ENCODE assay signal across 16 mouse cellular contexts in genomic region chr9:32743642-32744161, GRCm38 (mm10).
A peak's percentile ranks its signal among the peaks of the same experiment; 100 is the strongest.
DNase-seq lines count a peak whose midpoint lies in the region; ATAC-seq and TF ChIP-seq lines count a peak whose summit lies in the region.
"Had no signal": no experiment of that assay in that cellular context is flagged by ENCODE, and none has a peak within 500 bp of the region (broad histone marks: within the 10 kb centered on the region; RNA-seq: fewer than 3 reads in every experiment).

No protein-coding gene starts in this region.

- TF ChIP-seq CTCF in kidney, adult 2 months (conservative IDR thresholded peaks at IDR 0.05; ENCODE audit: insufficient read depth, insufficient read length, low read depth, low read length) = no peak
- no peak for TF ChIP-seq CTCF in Patski (IDR thresholded peaks at IDR 0.05)

- H3K27ac ChIP-seq in kidney, adult 2 months (ENCODE audit: insufficient read depth, low read depth, low read length) = peak overlapping the region; percentile 49; the same call in 1 of the 2 replicates
- H3K27ac ChIP-seq: embryonic facial prominence, embryonic 12.5 days; hindbrain, embryonic 14.5 days; liver, embryonic 14.5 days; macrophage; midbrain, embryonic 12.5 days had no signal

- no peaks in the 10 kb centered on the region for H3K36me3 ChIP-seq in kidney, adult 2 months (ENCODE audit: control insufficient read depth, insufficient read depth, low read length)
- H3K36me3 ChIP-seq: midbrain, embryonic 12.5 days had no signal

- peak; percentile 74 for ATAC-seq in Patski
- ATAC-seq in monocyte, adult 5-6 weeks (replicated peaks; ENCODE audit: insufficient number of reproducible peaks, low FRiP score, low TSS enrichment, poor library complexity, severe bottlenecking) = peak; percentile 34; the same call in 1 of the 2 replicates

- no peaks in the 10 kb centered on the region for H3K27me3 ChIP-seq in kidney, adult 2 months (replicated peaks; ENCODE audit: control insufficient read depth, insufficient read depth, low read length)
- H3K27me3 ChIP-seq in Patski = no peaks in the 10 kb centered on the region
- H3K27me3 ChIP-seq: embryonic facial prominence, embryonic 12.5 days; midbrain, embryonic 12.5 days had no signal

- peaks cover 6% of the 10 kb centered on the region; the same call in 1 of the 2 replicates for H3K4me1 ChIP-seq in kidney, adult 2 months (ENCODE audit: control insufficient read depth, insufficient read depth, low read length)
- H3K4me1 ChIP-seq: embryonic facial prominence, embryonic 12.5 days; midbrain, embryonic 12.5 days had no signal

- in situ Hi-C loops in Patski (cut with MboI; ENCODE audit: low pct_unique_long_range_greater_than_20kb) = no loop called here

- peak; percentile 21 for DNase-seq in kidney, adult 2 months
- no peak for DNase-seq in kidney, postnatal 14 days
- peak; percentile 13 for DNase-seq in retina, postnatal 1 day
- no peak for DNase-seq in retina, embryonic 14.5 days (ENCODE audit: low spot score)
- no peak for DNase-seq in Patski (ENCODE audit: low read depth, low spot score)
- DNase-seq in layer of hippocampus, postnatal 14 days (ENCODE audit: low spot score in 2 of 2) = no peak
- DNase-seq: cerebellum, adult 11-12 months; gastrocnemius, postnatal 10 days had no signal

- 46% methylated on average over 9 of the region's 9 CpGs for WGBS in kidney, adult 2 months

- CTCF ChIA-PET in Patski (lab: Charles Lee) = interaction anchor here (2.4 kb wide), 1 partner anchor 11 kb away, joined by 6 read pairs; no protein-coding TSS in a partner anchor

- POLR2A ChIA-PET in Patski (lab: Charles Lee) = interaction anchor here (0.9 kb wide), 1 partner anchor 46 kb away, joined by 3 read pairs; no protein-coding TSS in a partner anchor

- no peak overlapping the region for H3K4me3 ChIP-seq in kidney, adult 2 months (ENCODE audit: insufficient read depth, low read depth, low read length)
- H3K4me3 ChIP-seq: embryonic facial prominence, embryonic 12.5 days; limb, embryonic 10.5 days; midbrain, embryonic 12.5 days; myocyte had no signal

- no peak for TF ChIP-seq POLR2A in kidney, adult 2 months (IDR thresholded peaks at IDR 0.05; ENCODE audit: low read depth, low read length)

Comparison
In these comparisons a context has a peak if more than half of its experiments do, and no peak if none do; other contexts are left out.
1. DNase-seq: peak in kidney, adult 2 months (single experiment) and retina, postnatal 1 day (single experiment); none in kidney, postnatal 14 days (single experiment), retina, embryonic 14.5 days (single experiment), Patski (single experiment) and layer of hippocampus, postnatal 14 days (0 of 2).